Mouse (Mus musculus) spleen, adult 18-20 months (tissue): Measurements from ENCODE around the gene AK157302.
"Not testable (repeated sequence)": the region's sequence is repeated elsewhere in the genome, so short reads cannot be mapped to it uniquely, and the experiment has no call there.

Source experiments
- DNase-seq, 2 experiments: peaks; one replicate each; pipeline ENCODE4 v3.0.0; 2022; ENCODE audit warnings: mixed read lengths in 2 of 2

AK157302 gene

DNA sequence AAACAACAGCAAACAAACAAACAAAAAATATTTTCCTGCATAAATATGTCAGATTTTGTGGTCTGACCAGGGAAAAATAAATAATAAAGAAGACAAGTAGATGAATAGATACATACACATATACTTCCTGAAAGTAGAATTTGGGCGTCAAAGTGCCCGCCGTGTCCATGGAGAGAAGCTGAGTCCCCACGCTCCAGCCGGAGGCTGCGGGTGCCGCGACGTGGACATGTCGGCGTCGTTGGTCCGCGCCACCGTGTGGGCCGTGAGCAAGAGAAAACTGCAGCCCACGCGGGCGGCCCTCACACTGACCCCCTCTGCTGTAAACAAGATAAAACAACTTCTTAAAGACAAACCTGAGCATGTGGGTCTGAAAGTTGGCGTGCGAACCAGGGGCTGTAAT, at the start of gene AK157302:
Gene AK157302, plus strand, starts transcription at position 144 of the 400 bp plus-strand sequence.
- DNase-seq = peak in 1 of 2 experiments; percentile 6

- DNase-seq = no peak
These were observed 48.2 kb upstream of the AK157302 start for GRCm38 (mm10) chr13:21446796-21447195.

DNA sequence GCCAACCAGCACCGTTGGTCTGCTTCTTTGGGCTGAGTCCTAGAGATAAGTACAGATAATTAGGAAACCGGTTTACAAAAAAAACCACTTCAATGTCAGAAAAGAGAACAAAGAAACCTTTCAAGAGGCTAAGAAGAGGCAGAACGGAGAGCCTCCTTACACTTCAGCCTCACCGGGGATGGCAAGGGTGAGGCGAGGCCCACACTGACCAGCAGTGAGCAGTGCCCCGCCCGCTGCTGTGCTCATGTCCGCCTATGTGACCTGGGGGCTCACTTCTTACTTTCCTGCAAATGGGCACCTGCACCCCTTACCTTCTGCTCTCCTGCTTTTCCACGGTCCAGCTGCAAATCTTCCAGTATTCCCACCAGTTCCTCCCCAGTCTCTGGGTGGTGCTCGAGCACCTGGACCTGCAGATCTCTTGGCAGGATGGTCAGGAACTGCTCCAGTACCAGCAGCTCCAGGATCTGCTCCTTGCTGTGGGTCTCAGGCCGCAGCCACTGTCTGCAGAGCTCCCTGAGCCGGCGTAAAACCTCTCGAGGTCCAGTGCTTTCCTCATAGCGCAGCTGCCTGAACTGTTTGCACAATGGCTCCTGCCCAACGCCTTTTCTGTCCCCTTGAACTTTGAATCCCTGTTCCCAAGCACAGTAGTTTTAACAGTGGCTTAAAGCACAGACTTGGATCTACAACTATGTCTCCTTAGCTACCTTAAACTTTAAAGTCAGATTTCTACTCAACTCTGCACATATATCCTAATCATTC, 47.0 kb upstream of the AK157302 start:
- DNase-seq = no peak

- DNase-seq = no peak
These were observed 42.0 kb upstream of the AK157302 start for GRCm38 (mm10) chr13:21453042-21453441.

DNA sequence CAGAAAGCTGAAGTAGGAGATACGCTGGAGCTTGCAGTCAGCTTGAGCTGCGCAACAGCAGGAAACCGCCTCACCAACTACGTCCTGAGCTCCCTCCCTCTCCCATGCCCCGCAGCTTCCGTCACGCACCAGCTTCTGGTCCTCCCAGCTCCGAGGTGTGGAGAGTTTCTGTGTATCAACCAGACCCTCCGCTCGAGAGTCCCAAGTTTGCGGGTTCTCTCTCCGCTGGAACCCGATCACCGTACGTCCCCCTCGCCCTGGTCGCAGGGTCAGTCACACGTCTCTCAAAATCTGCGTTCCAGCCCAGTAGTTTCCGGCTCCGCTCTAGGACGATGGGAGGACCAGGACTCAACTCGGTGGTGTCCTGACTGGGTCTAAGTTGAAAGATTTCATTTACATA, 41.6 kb upstream of the AK157302 start, which contains the start of gene Zscan26:
Gene Zscan26, minus strand, starts transcription at position 282 of the 400 bp plus-strand sequence.
- DNase-seq = peak; percentile 59 to 76

DNA sequence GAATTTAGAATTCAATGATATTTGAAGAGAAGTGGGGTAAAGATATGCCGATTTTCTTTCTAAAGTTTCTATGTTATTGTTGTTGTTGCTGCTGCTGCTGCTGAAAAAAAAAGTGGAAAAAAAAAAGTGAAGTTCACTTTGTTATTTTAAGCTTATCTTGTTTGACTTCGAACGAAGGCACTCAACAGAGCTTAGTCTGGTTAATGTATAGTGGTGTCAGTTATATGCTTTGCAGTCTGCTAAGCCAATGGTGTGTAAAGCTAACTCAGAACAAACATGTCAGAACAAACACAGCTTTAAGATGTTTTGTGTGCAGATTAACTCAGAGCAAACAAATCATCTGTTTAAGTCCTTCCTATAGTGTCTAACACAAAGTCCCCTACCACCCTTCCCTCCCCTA, 40.9 kb upstream of the AK157302 start:
- no peak for DNase-seq

GRCm38 (mm10) chr13:21456347-21456746, 38.7 kb upstream of the AK157302 start:
- DNase-seq = no peak

DNA sequence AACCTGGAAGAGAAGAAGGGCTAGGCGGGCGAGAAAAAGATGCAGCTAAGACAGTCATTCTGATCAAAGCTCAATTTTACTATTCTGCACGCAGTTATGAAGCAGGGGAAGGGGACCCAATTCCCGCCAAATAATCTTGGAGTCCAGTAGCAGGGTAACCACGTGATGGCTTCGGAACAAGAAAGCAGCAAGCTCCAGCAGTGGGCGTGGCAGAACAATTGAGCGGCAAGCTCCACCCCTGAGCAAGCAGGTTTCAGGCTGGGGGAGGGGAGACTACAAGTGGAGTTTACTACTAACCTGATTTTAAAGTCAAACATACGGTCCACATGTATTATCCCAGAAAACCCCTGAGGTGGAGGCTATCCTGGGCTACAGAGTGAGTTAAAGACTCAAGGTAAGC, 32.5 kb upstream of the AK157302 start:
- DNase-seq = not testable (repeated sequence)

GRCm38 (mm10) chr13:21467336-21467735, 27.7 kb upstream of the AK157302 start:
- DNase-seq = no peak

DNA sequence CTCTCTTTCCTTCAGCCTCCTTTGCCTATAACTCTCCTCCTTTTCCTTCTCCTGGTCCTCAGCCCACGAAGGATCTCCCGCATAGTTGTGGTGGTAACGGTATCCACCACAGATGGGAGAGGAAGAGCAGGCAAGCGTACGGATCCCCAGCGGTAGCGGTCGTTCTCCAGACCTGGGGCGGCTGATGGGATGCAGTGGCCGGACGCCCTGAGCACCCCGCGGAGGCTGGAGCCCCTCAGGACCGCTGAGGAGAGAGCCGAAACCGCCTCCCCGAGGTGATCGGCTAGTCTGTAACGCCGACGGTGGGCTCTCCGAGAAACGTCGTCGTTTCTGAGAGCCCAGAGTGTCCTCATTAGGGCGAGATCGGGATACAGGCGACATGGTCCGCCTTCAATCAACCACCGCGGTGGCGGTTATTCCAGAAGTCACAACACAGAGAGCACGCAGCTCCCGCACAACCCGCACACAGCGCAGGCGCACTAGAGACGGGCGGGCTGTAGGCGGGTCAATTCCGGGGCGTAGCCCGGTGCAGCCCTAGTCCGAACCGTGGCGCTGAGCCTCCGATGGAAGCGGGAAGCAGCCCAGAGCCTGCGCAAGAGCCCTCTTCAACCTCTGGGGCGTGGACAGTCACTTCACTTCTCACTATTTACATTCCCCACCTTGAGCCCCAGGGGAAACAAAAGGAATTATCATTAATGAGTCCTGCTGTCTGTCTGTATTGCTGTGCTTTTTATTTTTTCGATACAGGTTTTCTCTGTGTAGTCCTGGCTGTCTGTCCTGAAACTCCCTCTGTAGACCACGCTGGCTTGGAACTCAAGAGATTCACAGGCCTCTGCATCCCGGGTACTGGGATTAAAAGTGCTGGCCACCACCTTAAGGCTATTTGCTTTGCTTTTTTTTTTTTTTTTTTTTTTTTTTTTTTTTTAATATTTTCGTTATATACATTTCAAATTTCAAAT, 26.7 kb upstream of the AK157302 start, which contains the start of gene Nkapl:
Gene Nkapl, minus strand, starts transcription at position 449 of the 959 bp plus-strand sequence.
- DNase-seq = peak; percentile 45 to 64

DNA sequence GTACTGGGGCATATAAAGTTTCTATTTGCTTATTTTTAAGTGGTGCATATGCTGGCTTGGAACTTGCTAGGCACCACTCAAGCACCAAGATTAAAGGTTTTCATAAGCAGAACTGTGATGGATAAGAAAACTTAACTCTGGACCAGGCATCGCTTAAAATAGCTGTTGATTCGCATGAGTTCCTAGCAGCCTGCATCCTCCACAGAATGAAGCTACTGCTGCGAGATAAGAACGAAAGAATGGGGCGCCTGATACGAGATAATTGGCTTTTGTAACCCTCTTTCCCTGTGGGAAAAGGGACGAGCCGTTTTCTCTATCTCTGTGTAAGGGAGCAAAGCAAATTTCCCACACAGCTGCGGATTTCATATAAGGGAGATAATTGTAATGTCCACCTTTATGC, 25.9 kb upstream of the AK157302 start:
- no peak for DNase-seq

DNA sequence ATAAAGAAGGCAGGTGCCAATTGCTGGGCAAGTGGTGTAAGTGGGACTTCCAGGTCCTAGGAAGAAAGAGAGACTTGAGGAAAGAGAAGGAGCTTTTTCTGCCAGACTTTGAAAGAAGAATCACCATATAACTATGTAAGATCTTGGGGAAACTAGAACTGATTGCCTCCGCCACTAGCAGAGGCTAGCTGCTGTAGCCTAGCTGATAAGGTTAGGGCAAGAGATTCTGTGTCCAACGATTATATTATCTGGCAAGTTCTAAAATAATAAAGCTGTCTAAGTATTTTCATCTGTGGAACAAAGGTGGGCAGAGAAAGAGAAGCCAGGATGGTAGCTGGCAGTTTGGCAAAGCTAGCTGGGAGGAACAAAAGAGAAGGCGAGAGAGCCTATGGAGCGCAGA, 22.6 kb upstream of the AK157302 start:
- DNase-seq = no peak

DNA sequence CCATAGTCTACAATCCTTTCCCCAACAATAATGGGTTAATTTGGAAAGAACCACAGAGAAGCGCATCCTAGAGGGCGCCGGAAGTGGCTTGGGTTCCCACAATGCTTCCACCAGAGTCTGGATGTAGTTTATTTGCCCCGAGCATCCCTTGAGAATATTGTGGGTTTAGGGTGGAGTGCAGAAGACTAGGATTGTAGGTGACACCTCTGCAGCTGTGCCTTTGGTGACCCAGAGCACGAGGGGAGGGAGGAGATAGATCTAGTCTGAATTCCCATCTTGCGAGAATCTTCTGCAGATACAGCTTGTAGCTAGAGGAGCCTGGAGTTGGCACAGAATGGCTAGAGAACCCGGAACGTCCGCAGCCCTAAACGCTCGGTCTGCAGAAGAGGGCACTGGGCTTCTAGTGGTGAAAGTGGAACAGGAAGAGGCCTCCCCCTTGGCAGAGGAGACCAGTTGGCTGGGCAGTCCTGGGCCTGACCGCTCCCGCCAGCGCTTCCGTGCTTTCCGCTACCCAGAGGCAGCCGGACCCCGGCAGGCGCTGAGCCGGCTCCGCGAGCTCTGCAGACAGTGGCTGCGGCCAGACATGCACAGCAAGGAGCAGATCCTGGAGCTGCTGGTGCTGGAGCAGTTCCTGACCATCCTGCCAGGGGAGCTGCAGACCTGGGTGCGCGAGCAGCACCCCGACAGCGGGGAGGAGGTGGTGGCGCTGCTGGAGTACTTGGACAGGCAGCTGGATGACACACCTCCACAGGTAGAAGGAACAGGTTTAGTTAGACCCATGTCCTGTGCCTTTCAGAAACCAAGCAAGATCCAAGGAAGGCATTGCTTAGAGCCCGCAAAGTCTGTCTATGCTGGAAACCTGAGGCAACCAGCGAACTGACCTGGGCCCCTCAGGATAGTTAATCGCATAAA, 16.0 kb upstream of the AK157302 start, which contains the start of the genes Zkscan4 and Gm10065:
Gene Zkscan4, plus strand, starts transcription at position 149 of the 912 bp plus-strand sequence.
Gene Gm10065, minus strand, starts transcription at position 683 of the 912 bp plus-strand sequence.
- peak in 1 of 2 experiments; percentile 2 for DNase-seq

- no peak for DNase-seq
These were observed 8.1 kb upstream of the AK157302 start for GRCm38 (mm10) chr13:21486881-21487280.

GRCm38 (mm10) chr13:21492847-21493246, 2.2 kb upstream of the AK157302 start:
- no peak for DNase-seq

- DNase-seq = not testable (repeated sequence)
These were observed 6.2 kb downstream of the AK157302 start, which contains the start of gene Gm11273 for GRCm38 (mm10) chr13:21501182-21501581. Gene Gm11273 (minus strand): TSS chr13:21501418.

GRCm38 (mm10) chr13:21502296-21502695, 7.3 kb downstream of the AK157302 start:
- no peak for DNase-seq

GRCm38 (mm10) chr13:21506221-21506649, 11.2 kb downstream of the AK157302 start:
- DNase-seq = peak; percentile 62 to 75

- no peak for DNase-seq
These were observed 35.1 kb downstream of the AK157302 start for GRCm38 (mm10) chr13:21530136-21530535.

GRCm38 (mm10) chr13:21530781-21531201, 35.8 kb downstream of the AK157302 start, which contains the start of gene Zkscan8:
Gene Zkscan8 (minus strand): TSS chr13:21531120.
- DNase-seq = peak; percentile 72 to 84

DNA sequence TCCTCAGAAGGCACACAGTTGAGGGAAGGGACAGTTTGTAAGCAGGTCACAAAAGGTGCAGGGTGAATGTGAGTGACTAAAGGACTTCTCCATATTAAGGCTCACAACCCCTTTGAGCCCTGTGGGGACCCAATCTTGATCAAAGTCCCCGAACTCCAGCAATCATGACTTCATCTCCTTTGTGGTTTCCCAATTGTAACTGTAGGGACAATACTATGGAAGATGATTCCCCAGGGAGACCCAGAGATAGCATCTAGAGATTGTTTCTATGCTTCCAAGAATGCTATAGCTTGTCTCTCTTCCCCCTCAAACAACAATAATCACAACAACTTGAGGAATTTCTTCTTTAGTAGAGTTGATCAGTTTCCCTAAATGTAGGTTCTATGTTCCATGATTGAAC, 47.7 kb downstream of the AK157302 start, which contains the start of gene Olfr1366:
Gene Olfr1366, minus strand, starts transcription at position 101 of the 400 bp plus-strand sequence.
- no peak for DNase-seq
